Mouse (Mus musculus) cerebellum, adult 11 months (tissue): ENCODE measurements at regions not wholly inside any gene's neighbourhood (a gene's known extent, or its start where the extent isn't known, plus 50 kb on each side); places are given as distances from the start of the nearest gene placed in this dataset.

Experiments used
- DNase-seq: peaks from one replicate; pipeline ENCODE4 v3.0.0; 2022

- DNase-seq: no peak
Observed at GRCm38 (mm10) chr17:31777751-31778150, 77.9 kb downstream of the Sik1 start.

GRCm38 (mm10) chr17:31779466-31779865 is 76.1 kb downstream of the Sik1 start:
- DNase-seq: no peak

- no peak for DNase-seq
Observed at GRCm38 (mm10) chr17:31782251-31782650, 73.4 kb downstream of the Sik1 start.

DNA sequence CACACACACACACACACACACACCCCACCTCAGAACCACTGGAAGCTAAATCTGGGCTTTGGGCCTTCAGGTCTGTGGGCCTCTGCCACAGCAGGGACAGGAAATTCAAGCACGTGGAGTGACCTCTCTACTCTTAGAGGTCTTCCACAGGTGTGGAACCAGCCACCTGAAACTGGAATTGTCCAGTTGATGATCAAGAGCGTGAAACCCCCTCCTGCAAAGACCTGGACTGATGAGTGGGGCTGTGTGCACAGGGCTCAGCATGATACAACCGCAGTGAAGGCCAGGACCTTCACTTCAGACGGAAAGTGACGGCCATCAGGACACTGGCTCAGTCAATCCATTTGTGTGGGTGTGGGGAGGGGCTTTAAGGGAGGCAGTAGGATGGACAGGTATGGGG is 72.5 kb downstream of the Sik1 start:
- no peak for DNase-seq

DNA sequence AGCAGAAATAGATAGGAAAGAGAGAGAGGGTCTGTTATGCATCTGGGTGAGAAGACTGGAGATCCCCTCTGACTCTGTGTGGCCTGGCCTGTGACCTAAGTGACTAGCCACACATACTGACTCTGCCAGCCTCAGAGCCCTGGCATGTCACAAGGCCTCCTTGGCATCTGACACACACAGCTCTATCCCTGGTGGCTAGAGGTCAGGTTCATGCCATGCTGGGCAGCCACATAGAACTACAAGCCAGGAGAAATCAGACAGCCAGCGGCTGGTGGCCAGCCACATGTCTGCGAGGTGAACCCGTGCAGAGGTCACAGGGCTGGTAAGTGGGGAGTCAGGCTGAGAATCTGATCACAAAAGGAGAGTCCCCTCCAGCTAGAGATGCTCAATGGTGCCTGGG is 67.3 kb downstream of the Sik1 start:
- DNase-seq: no peak

DNA sequence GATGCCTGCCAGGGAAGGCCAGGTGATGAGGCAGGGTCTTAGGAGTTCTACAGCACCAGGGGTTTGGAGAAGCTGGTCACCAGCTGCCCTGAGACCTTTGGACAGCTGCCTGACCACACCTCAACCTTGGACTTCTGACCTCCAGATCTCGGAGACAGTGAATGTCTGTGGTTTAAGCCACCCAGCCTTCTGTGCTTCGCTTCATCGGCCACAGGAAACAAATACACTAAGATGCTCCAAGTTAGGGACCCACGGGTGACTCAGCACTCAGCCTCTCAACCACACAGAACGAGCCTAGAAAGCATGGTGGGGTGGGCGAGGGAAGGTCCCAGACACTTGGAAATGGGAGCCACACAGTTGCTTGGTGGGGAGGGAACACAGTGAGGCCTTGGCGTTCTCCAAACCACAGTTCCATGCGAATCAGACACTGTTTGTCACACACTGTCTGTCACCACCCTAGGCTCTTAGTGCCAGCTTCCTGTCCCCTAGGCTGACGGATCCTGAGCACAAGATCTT is 66.5 kb downstream of the Sik1 start:
- DNase-seq: no peak

GRCm38 (mm10) chr17:31789906-31790279 is 65.7 kb downstream of the Sik1 start:
- no peak for DNase-seq

DNA sequence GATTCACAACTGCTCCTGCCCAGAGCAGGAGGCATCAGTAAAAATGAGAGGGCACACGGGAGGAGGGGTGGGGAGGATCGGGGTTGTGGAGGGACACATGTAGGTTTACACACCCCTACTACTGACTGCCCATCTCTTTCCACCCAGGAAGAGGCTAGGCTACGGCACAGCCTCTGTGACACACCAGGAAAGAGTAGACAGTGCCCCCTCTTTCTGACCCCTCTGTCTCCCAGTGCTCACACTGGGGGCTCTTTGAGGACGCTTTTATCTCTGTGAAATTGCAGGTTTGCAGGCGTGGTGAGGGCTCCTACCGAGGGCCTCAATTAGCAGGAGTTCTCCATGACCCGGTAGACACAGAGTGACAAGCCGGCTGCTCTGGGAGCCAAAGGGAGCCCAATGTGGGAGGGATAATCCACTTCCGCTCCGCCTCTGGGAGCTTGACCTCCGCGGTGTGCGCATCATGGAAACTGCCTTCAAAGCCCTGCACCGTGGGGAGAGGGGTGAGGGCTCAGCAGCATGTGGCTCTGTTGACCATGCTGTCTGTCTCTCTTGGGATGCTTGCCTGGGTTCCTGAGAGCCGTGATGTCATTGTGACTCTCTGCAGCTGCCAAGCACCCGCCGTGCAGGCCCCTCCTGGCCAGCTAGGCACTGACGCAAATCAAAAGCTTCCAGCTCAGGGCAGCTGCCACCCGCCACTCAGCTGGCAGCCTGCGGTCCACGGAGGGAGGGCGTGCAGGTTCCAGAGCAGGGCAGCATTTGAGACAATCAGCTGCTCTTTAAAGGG is 65.1 kb downstream of the Sik1 start:
- no peak for DNase-seq

DNA sequence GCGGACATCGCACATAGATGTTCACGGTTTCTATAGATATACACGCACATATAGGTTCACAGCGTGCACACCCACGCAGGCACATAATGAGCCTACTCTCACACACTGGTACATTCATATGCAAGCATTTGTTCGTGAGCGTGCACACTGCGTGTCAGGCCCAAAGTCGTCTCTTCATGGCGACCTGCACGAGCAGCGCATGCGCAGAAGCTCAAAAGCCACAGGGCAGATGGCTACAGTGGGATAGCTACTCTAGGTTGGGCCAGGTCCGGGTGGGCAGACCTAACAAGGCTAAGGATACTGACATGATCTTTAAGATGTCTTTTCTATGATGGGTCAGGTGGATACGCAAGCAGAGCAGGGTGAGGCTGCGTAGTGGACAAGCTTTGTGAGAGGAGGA is 63.9 kb downstream of the Sik1 start:
- DNase-seq: no peak

GRCm38 (mm10) chr17:31793040-31793439 is 62.6 kb downstream of the Sik1 start:
- no peak for DNase-seq

GRCm38 (mm10) chr17:31793521-31793920 is 62.1 kb downstream of the Sik1 start:
- DNase-seq: no peak

DNA sequence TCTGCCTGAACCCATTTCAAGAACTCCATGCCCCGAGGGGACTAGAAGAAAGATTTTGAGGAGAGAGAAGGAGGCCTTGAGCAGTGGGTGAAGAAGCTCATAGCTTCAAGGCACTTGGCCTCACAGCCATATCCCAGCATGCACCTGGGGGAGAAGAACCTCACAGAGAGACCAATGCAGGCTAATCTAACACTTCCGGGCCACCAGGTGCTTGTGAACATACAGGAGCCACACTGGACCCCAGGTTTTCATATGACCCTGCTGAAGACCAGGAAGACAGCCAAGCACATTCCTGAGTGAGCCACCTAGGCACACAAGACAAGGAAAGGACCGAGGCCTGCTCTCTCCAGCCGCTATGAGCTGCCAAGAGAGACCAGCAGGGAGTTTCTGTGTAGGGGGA is 61.6 kb downstream of the Sik1 start:
- DNase-seq: no peak
